ENCODE assay signal across 15 mouse cellular contexts in genomic region chr16:43360112-43360511, GRCm38 (mm10).
DNase-seq lines count a peak whose midpoint lies in the region; TF ChIP-seq lines count a peak whose summit lies in the region.
"Had no signal": no experiment of that assay in that cellular context is flagged by ENCODE, and none has a peak within 500 bp of the region (broad histone marks: within the 10 kb centered on the region; RNA-seq: fewer than 3 reads in every experiment).

No protein-coding gene starts in this region.

- peak; percentile 44 for DNase-seq in adrenal gland, postnatal 14 days
- no peak for DNase-seq in adrenal gland, postnatal 4 days (ENCODE audit: low spot score in 2 of 2)
- peak; percentile 33 for DNase-seq in heart, adult 8-10 months (ENCODE audit: low spot score)
- DNase-seq in heart, postnatal 4 days: no peak
- DNase-seq in layer of hippocampus, adult 2 months (ENCODE audit: low spot score in 2 of 2): no peak
- no peak for DNase-seq in layer of hippocampus, adult 11-12 months (ENCODE audit: low spot score)
- peak; percentile 34 for DNase-seq in lung, postnatal 36 days
- DNase-seq: gastrocnemius, postnatal 14 days; kidney, adult 18-20 months; liver, postnatal 0 days; midbrain, embryonic 14.5 days; thymus, postnatal 14 days had no signal

- peak overlapping the region; percentile 51 for H3K27ac ChIP-seq in layer of hippocampus, adult 2 months
- H3K27ac ChIP-seq: forebrain, embryonic 13.5 days; limb, embryonic 15.5 days; neural tube, embryonic 13.5 days had no signal

- no peak overlapping the region for H3K4me3 ChIP-seq in layer of hippocampus, adult 2 months
- H3K4me3 ChIP-seq: forebrain, embryonic 13.5 days; limb, embryonic 15.5 days; neural tube, embryonic 13.5 days had no signal

- TF ChIP-seq CTCF in layer of hippocampus, adult 2 months (conservative IDR thresholded peaks at IDR 0.05): no peak

Comparison
In these comparisons a context has a peak if more than half of its experiments do, and no peak if none do; other contexts are left out.
1. DNase-seq: peak in adrenal gland, postnatal 14 days (single experiment), heart, adult 8-10 months (single experiment) and lung, postnatal 36 days (single experiment); none in adrenal gland, postnatal 4 days (0 of 2), heart, postnatal 4 days (single experiment), layer of hippocampus, adult 2 months (0 of 2) and layer of hippocampus, adult 11-12 months (single experiment).